Mouse (Mus musculus) thymus, adult 2 months (tissue): ENCODE results near the gene Pclaf.

Experiments used
- CTCF ChIP-seq: fragments of 200-500 bp; IDR thresholded peaks from 2 replicates; pipeline ENCODE4 v1.5.1; 2012; ENCODE audit warnings: mild to moderate bottlenecking, control low read depth, low read length, moderate library complexity, borderline replicate concordance; ENCODE audit not compliant: control insufficient read depth, poor library complexity, insufficient read depth; ENCODE audit errors: extremely low read depth
- POLR2A ChIP-seq: fragments of 200-500 bp; IDR thresholded peaks from 2 replicates; pipeline ENCODE4 v1.6.1; 2012; ENCODE audit warnings: mild to moderate bottlenecking, low read length, control low read depth, moderate library complexity; ENCODE audit not compliant: control insufficient read depth, poor library complexity, insufficient read depth; ENCODE audit errors: extremely low read depth

GRCm38 (mm10) chr9:65848154-65848553 lies 41.9 kb upstream of the Pclaf start:
- TF ChIP-seq POLR2A, result no peak
- TF ChIP-seq CTCF, result no peak
